Mouse (Mus musculus) gastrocnemius, adult 18-20 months (tissue): ENCODE measurements around the gene Olfr699. TPM values are rescaled to one million over a fixed set of nuclear protein-coding genes. Genes with fewer than 3 reads are reported as not detected.
"Not testable (repeated sequence)": the region's sequence is repeated elsewhere in the genome, so short reads cannot be mapped to it uniquely, and the experiment has no call there.

Experiments
- DNase-seq: peaks from one replicate; pipeline ENCODE4 v3.0.0; 2021; ENCODE audit warnings: low spot score
- long read RNA-seq, 2 experiments: library from polyadenylated mRNA; stranded (forward); transcript quantifications; one replicate each; pipeline ENCODE4 v2.0.0; 2021
- total RNA-seq, 2 experiments: library from RNA; stranded (reverse); gene quantifications; 2 replicates each; pipeline ENCODE4 v1.2.3; 2021

Gene Olfr699
- not detected for total RNA-seq
- long read RNA-seq, experiment 1, result 0 reads
- long read RNA-seq, experiment 2, result 0 reads

GRCm38 (mm10) chr7:106793098-106793497 lies at the start of gene Olfr699:
Gene Olfr699, minus strand, starts transcription at chr7:106793198.
- DNase-seq, result no peak

GRCm38 (mm10) chr7:106833793-106834192 lies 40.8 kb upstream of the Olfr699 start, which contains the start of gene Olfr702:
Gene Olfr702, minus strand, starts transcription at chr7:106833893.
- no peak for DNase-seq

- no peak for DNase-seq
Measured at GRCm38 (mm10) chr7:106818414-106818813, 25.4 kb upstream of the Olfr699 start.

DNA sequence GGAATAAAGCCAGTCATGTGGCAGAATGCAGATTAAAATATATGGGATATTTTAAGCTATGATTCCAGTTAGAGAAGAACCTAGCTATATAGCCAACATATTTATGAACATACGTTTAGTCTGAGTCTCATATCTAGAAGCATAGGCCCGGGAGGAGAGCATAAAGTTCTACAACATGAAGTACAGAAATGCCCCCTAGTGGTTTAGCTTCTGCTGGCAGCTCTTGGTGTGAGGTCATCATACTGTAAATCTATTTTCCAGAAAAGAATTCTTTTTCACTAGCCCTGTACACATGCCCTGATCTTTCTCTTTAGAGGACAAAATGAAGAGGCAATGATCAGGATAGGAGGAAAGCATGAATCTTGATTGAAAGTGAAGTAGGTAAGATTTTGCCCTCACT lies 22.8 kb upstream of the Olfr699 start:
- DNase-seq, result no peak

GRCm38 (mm10) chr7:106813829-106814228 lies 20.8 kb upstream of the Olfr699 start, which contains the start of gene Olfr701:
Gene Olfr701, plus strand, starts transcription at chr7:106814129.
- no peak for DNase-seq

- no peak for DNase-seq
Measured at GRCm38 (mm10) chr7:106808734-106809133, 15.7 kb upstream of the Olfr699 start, which contains the start of gene Olfr700. Gene Olfr700, minus strand, starts transcription at chr7:106808834.

DNA sequence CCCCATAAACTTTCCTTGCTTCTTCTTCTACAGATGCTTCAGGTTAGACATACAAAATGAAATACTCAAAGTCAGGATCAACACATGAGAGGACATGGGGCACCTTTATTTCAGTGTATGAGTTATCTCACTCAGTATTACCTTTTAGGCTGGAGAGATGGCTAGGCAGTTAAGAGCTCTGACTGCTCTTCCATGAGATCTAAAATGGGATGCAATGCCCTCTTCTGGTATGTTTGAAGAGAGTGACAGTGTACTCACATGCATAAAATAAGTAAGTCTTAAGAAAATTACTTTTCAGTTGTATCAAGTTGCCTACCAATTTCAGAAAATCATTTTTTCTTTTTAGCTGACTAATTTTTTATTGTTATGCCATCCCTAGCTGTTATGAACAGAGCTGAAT lies 4.7 kb downstream of the Olfr699 start:
- DNase-seq, result no peak

DNA sequence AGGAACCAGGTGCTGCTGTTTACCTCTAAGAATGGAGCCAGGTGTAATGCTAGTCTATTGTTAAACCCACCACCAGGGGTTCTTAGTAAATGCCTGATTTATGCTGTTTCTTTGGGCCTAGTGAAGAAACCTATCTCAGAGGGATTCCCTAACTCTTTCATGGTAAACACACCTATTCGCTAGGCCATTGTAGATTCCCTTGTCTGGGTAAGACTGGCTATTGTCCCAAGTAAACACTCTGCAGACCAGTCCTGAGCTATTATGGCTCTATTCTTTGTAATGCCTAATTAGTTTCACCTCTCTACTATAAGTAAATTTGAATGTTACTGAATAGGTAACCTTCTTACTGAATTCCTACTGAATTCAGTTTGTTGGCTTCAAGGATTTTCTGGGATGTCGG lies 32.0 kb downstream of the Olfr699 start:
- not testable (repeated sequence) for DNase-seq

DNA sequence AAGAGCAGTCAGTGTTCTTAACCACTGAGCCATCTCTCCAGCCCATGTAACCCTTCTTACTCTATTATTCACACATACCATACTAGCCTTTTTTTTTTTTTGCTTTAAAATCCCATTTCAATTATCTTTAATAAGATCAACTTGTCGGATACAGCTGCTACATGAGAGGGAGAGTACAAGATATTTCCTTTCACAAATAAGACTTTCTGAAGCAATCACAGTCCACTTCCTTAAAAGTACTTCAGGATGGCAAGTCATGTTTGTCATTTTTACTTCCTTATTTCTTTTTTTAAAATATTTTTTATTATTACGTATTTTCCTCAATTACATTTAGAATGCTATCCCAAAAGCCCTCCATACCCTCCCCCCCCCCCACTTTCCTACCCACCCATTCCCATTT lies 34.2 kb downstream of the Olfr699 start:
- DNase-seq, result no peak

DNA sequence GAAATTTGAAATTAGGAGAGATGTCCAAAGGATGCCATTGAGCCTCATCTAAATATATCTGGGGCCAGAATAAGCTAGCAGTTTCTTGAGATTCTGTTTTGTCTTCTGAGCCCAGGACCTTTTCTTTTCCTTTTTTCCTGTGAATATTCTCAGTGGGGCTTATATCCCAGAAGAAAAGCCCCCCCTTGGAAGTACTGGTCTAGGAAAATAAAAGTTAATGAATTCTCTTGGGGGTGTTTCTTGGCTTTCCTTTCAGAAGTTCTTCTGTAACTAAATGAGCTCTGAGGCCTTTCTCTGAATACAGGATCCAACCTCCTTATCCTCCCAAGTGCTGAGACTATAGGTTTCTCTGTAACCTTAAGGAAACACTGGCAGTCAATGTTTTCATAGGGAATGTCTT lies 37.7 kb downstream of the Olfr699 start, which contains the start of gene Olfr698:
Olfr698 (minus strand) TSS at position 101 of the 400 bp plus-strand sequence.
- DNase-seq, result no peak

GRCm38 (mm10) chr7:106745811-106746210 lies 47.2 kb downstream of the Olfr699 start:
- DNase-seq, result no peak

DNA sequence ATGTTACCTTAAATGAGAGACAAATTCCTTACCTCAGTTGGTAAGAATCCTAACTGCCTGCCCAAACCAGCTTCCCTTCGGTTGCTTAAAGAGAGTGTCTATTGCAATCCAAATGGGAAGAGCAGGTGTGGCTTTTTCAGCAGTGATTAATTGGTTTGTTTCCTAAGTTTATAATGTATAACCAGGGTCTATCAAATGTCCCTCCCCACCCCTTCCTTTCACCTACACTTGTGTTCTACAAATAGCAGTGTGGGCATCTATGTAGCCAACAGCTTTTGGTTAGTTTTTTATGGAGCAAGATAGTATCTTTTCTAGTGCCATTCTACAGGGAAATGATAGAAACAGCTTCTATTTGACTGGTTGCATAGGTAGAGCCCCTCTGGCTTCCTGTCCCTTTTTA lies 50.7 kb downstream of the Olfr699 start, which contains the start of gene Olfr697:
Olfr697 (minus strand) TSS at position 101 of the 400 bp plus-strand sequence.
- no peak for DNase-seq

Other genes starting within 250 kb of the Olfr699 start
- gene Olfr693, start 112.6 kb downstream of the Olfr699 start, total RNA-seq, result not detected
- gene Olfr694, start 101.4 kb downstream of the Olfr699 start, total RNA-seq, result not detected
- gene Olfr695, start 76.8 kb downstream of the Olfr699 start, total RNA-seq, result not detected
- not detected for gene Olfr697, start 50.8 kb downstream of the Olfr699 start, total RNA-seq
- gene Olfr698, start 37.8 kb downstream of the Olfr699 start, total RNA-seq, result not detected
- gene Olfr700, start 15.6 kb upstream of the Olfr699 start, total RNA-seq, result not detected
- gene Olfr701, start 20.9 kb upstream of the Olfr699 start, total RNA-seq, result not detected
- not detected for gene Olfr702, start 40.7 kb upstream of the Olfr699 start, total RNA-seq
- gene Olfr703, start 50.2 kb upstream of the Olfr699 start, total RNA-seq, result not detected
- gene Olfr704, start 70.0 kb upstream of the Olfr699 start, total RNA-seq, result not detected
- not detected for gene Olfr705, start 83.7 kb upstream of the Olfr699 start, total RNA-seq
- gene Olfr706, start 95.0 kb upstream of the Olfr699 start, total RNA-seq, result not detected
- gene Olfr707, start 108.0 kb upstream of the Olfr699 start, total RNA-seq, result not detected
- gene Olfr1532-ps1, start 114.8 kb upstream of the Olfr699 start, total RNA-seq, result not detected
- not detected for gene Olfr709-ps1, start 139.0 kb upstream of the Olfr699 start, total RNA-seq
- not detected for gene Olfr710, start 155.1 kb upstream of the Olfr699 start, total RNA-seq
- gene Olfr6, start 170.7 kb upstream of the Olfr699 start, total RNA-seq, result not detected
- not detected for gene Olfr711, start 182.3 kb upstream of the Olfr699 start, total RNA-seq
- not detected for gene Olfr2, start 212.9 kb upstream of the Olfr699 start, total RNA-seq
- not detected for gene Olfr713, start 238.0 kb upstream of the Olfr699 start, total RNA-seq